Mouse (Mus musculus): ENCODE data around the gene Oip5.

DNA sequence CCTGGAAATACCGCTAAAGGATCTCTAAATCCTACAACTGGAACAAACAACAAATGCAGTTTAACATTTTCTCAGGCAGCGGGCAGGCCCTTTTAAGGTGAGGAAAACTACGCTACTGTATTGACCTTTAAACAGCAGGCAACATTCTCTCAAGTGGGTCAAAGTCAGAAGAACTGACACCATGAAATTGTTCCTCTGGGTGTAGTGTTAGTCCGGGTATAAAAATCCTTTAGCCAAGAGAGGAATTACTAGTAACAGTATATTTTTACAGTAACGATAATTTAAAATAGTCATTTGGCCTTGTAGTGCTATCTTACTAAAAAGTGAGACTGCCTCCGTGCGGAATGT lies 24.5 kb downstream of the Oip5 start:
- TF ChIP-seq CTCF (IDR thresholded peaks at IDR 0.05; ENCODE audit: control insufficient read depth, insufficient read depth, low read length), result no peak
- TF ChIP-seq POLR2A (IDR thresholded peaks at IDR 0.05; ENCODE audit: borderline replicate concordance, control insufficient read depth, low read depth, low read length), result no peak

All from bone marrow, adult 2 months (tissue).